In the genomic region with DNA sequence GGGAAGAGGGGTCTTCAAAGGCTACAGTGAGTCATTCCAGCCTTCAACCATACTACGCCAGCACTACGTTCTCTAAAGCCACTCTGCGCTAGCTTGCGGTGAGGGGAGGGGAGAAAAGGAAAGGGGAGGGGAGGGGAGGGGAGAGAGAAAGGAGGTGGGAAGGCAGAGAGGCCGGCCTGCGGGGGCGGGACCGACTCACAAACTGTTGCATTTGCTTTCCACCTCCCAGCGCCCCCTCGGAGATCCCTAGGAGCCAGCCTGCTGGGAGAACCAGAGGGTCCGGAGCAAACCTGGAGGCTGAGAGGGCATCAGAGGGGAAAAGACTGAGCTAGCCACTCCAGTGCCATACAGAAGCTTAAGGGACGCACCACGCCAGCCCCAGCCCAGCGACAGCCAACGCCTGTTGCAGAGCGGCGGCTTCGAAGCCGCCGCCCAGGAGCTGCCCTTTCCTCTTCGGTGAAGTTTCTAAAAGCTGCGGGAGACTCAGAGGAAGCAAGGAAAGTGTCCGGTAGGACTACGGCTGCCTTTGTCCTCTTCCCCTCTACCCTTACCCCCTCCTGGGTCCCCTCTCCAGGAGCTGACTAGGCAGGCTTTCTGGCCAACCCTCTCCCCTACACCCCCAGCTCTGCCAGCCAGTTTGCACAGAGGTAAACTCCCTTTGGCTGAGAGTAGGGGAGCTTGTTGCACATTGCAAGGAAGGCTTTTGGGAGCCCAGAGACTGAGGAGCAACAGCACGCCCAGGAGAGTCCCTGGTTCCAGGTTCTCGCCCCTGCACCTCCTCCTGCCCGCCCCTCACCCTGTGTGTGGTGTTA, we compare ENCODE assay signal across 7 mouse cellular contexts. TPM values are rescaled to one million over a fixed set of nuclear protein-coding genes. Genes with fewer than 3 reads are reported as not detected.
DNase-seq lines count a peak whose midpoint lies in the region; ATAC-seq lines count a peak whose summit lies in the region.

Gene Ar, plus strand, starts transcription at position 239 of the 812 bp plus-strand sequence.

- ATAC-seq in hindbrain, embryonic 12.5 days (ENCODE audit: low FRiP score): peak; percentile 46; the same call in 1 of the 2 replicates
- 0 out of 2 replicates have a peak, but pooled peaks have one; percentile 31 for ATAC-seq in limb, embryonic 11.5 days (ENCODE audit: insufficient number of reproducible peaks, low FRiP score, low TSS enrichment, low read depth)
- peak; percentile 60 for ATAC-seq in midbrain, embryonic 11.5 days (ENCODE audit: low FRiP score)

- no peaks in the 10 kb centered on the region for H3K36me3 ChIP-seq in hindbrain, embryonic 12.5 days
- no peaks in the 10 kb centered on the region for H3K36me3 ChIP-seq in limb, embryonic 11.5 days (ENCODE audit: control insufficient read depth, insufficient read depth, low read length)
- H3K36me3 ChIP-seq in midbrain, embryonic 11.5 days (ENCODE audit: control insufficient read depth, insufficient read depth, low read length): no peaks in the 10 kb centered on the region

- 23% methylated on average over 26 of the region's 27 CpGs for WGBS in hindbrain, embryonic 12.5 days
- WGBS in limb, embryonic 11.5 days: 17% methylated on average over 25 of the region's 27 CpGs
- WGBS in midbrain, embryonic 11.5 days: 21% methylated on average over 25 of the region's 27 CpGs

- no peak within 1 kb of the TSS for H3K27ac ChIP-seq in hindbrain, embryonic 12.5 days
- no peak within 1 kb of the TSS for H3K27ac ChIP-seq in limb, embryonic 11.5 days (replicated peaks; ENCODE audit: low read depth, low read length)
- H3K27ac ChIP-seq in midbrain, embryonic 11.5 days (ENCODE audit: low read depth, low read length): no peak within 1 kb of the TSS

- peaks cover 44% of the 10 kb centered on the region for H3K27me3 ChIP-seq in hindbrain, embryonic 12.5 days
- peaks cover 29% of the 10 kb centered on the region for H3K27me3 ChIP-seq in limb, embryonic 11.5 days (ENCODE audit: control insufficient read depth, insufficient read depth, low read length)
- H3K27me3 ChIP-seq in midbrain, embryonic 11.5 days (ENCODE audit: control insufficient read depth, insufficient read depth, low read length): peaks cover 29% of the 10 kb centered on the region

- no peak within 1 kb of the TSS for H3K9ac ChIP-seq in hindbrain, embryonic 12.5 days
- no peak within 1 kb of the TSS for H3K9ac ChIP-seq in limb, embryonic 11.5 days (ENCODE audit: low read length)
- no peak within 1 kb of the TSS for H3K9ac ChIP-seq in midbrain, embryonic 11.5 days (ENCODE audit: low read length)

- peak within 1 kb of the TSS; percentile 37 for H3K4me3 ChIP-seq in hindbrain, embryonic 12.5 days
- H3K4me3 ChIP-seq in limb, embryonic 11.5 days (ENCODE audit: low read depth, low read length): peak within 1 kb of the TSS; percentile 28
- H3K4me3 ChIP-seq in midbrain, embryonic 11.5 days (ENCODE audit: low read depth, low read length): peak within 1 kb of the TSS; percentile 28

- peak; percentile 18 for DNase-seq in MN1 (ENCODE audit: low spot score)
- peak; percentile 67 for DNase-seq in adrenal gland, postnatal 10 days
- peak; percentile 36 for DNase-seq in gastrocnemius, adult 18-20 months (ENCODE audit: low spot score)
- peak; percentile 45 for DNase-seq in limb, embryonic 11.5 days (ENCODE audit: low spot score)
- DNase-seq in midbrain, embryonic 11.5 days (ENCODE audit: low spot score, missing footprints): peak; percentile 90
- peak; percentile 12 for DNase-seq in thymus, postnatal 25 days

- H3K9me3 ChIP-seq in hindbrain, embryonic 12.5 days (replicated peaks): no peaks in the 10 kb centered on the region
- H3K9me3 ChIP-seq in limb, embryonic 11.5 days (ENCODE audit: control insufficient read depth, low read length): no peaks in the 10 kb centered on the region
- H3K9me3 ChIP-seq in midbrain, embryonic 11.5 days (ENCODE audit: control insufficient read depth, low read length): no peaks in the 10 kb centered on the region

- peak within 1 kb of the TSS; percentile 63 for H3K4me2 ChIP-seq in hindbrain, embryonic 12.5 days (replicated peaks)
- peak within 1 kb of the TSS; percentile 48 for H3K4me2 ChIP-seq in limb, embryonic 11.5 days (ENCODE audit: low read depth, severe bottlenecking)
- H3K4me2 ChIP-seq in midbrain, embryonic 11.5 days: peak within 1 kb of the TSS; percentile 60

- H3K4me1 ChIP-seq in hindbrain, embryonic 12.5 days: 0 out of 2 replicates have a peak, but pooled peaks cover 8% of the 10 kb centered on the region
- H3K4me1 ChIP-seq in limb, embryonic 11.5 days (ENCODE audit: control insufficient read depth, insufficient read depth, low read length): no peaks in the 10 kb centered on the region
- no peaks in the 10 kb centered on the region for H3K4me1 ChIP-seq in midbrain, embryonic 11.5 days (ENCODE audit: control insufficient read depth, insufficient read depth, low read length)

RNA-seq across cellular contexts. Expression of gene Ar, which starts in this region (rescaled TPM):
- total RNA-seq in adrenal gland, postnatal 10 days (2021): 10 to 100 TPM; 21.3 to 22.7 TPM
- total RNA-seq in gastrocnemius, adult 18-20 months (2021): 10 to 100 TPM; 15.1 to 16.4 TPM
- 0.07 and 0.08 TPM in 2 replicates for polyA plus RNA-seq in hindbrain, embryonic 12.5 days (2016; fragmentation: Nextera tagmentation; extraction: Ambion mirVana)
- 0.03 and 0.09 TPM in 2 replicates for polyA plus RNA-seq in limb, embryonic 11.5 days (2014; fragmentation: Nextera tagmentation; extraction: Ambion mirVana)
- polyA plus RNA-seq in midbrain, embryonic 11.5 days (2014; fragmentation: Nextera tagmentation; extraction: Ambion mirVana): 0.08 and 0.14 TPM in 2 replicates

Comparison
In these comparisons a context has a peak if more than half of its experiments do, and no peak if none do; other contexts are left out.
1. Peak in ATAC-seq, H3K4me3 ChIP-seq and H3K4me2 ChIP-seq in hindbrain, embryonic 12.5 days; RNA of the gene not detected or under 1 TPM.
2. Peak in DNase-seq, ATAC-seq, H3K4me3 ChIP-seq and H3K4me2 ChIP-seq in limb, embryonic 11.5 days; RNA of the gene not detected or under 1 TPM.
3. Peak in DNase-seq, ATAC-seq, H3K4me3 ChIP-seq and H3K4me2 ChIP-seq in midbrain, embryonic 11.5 days; RNA of the gene not detected or under 1 TPM.
4. DNase-seq: peak in every context shown above with its lines; median percentile 90 in midbrain, embryonic 11.5 days; 67 in adrenal gland, postnatal 10 days; 45 in limb, embryonic 11.5 days; 36 in gastrocnemius, adult 18-20 months; 18 in MN1; 12 in thymus, postnatal 25 days.